ENCODE assay signal across 17 mouse cellular contexts in genomic region chr7:25271651-25272444, GRCm38 (mm10). TPM values are rescaled to one million over a fixed set of nuclear protein-coding genes. Genes with fewer than 3 reads are reported as not detected.
DNase-seq lines count a peak whose midpoint lies in the region; ATAC-seq lines count a peak whose summit lies in the region.
"Had no signal": no experiment of that assay in that cellular context is flagged by ENCODE, and none has a peak within 500 bp of the region (broad histone marks: within the 10 kb centered on the region; RNA-seq: fewer than 3 reads in every experiment).

No protein-coding gene starts in this region.

- no peaks in the 10 kb centered on the region for H3K27me3 ChIP-seq in kidney, embryonic 16.5 days (ENCODE audit: insufficient read depth, low read length)
- H3K27me3 ChIP-seq: CH12.LX; embryonic facial prominence, embryonic 15.5 days; heart, embryonic 15.5 days had no signal

- no peak for ATAC-seq in cerebellum, adult (ENCODE audit: insufficient number of reproducible peaks, low FRiP score, low TSS enrichment)
- ATAC-seq in kidney, embryonic 16.5 days (ENCODE audit: low FRiP score, low TSS enrichment) = no peak

- peak; percentile 25 for DNase-seq in cerebellum, adult 11 months
- DNase-seq in kidney, adult 18-20 months = no peak
- peak; percentile 21 to 66 for DNase-seq in spleen, postnatal 4 days (ENCODE audit: low spot score in 2 of 2)
- no peak for DNase-seq in spleen, adult 12 weeks (ENCODE audit: low spot score)
- DNase-seq in testis, postnatal 10 days (ENCODE audit: low spot score) = peak; percentile 43
- no peak for DNase-seq in urinary bladder, adult 2 months (ENCODE audit: low spot score)
- DNase-seq: kidney, adult 11 months had no signal

- 0 out of 2 replicates have a peak overlapping the region, but pooled peaks have one; percentile 16 for H3K9ac ChIP-seq in kidney, embryonic 16.5 days (replicated peaks; ENCODE audit: low read length)
- H3K9ac ChIP-seq: embryonic facial prominence, embryonic 15.5 days; heart, embryonic 15.5 days; hindbrain, embryonic 14.5 days had no signal

- no peak overlapping the region for H3K27ac ChIP-seq in kidney, embryonic 16.5 days (ENCODE audit: low read length)
- H3K27ac ChIP-seq: embryonic facial prominence, embryonic 15.5 days; heart, embryonic 15.5 days; hindbrain, embryonic 14.5 days; left cerebral cortex, adult 2 months had no signal

- H3K4me3 ChIP-seq in kidney, embryonic 16.5 days (ENCODE audit: low read length) = no peak overlapping the region
- H3K4me3 ChIP-seq: embryonic facial prominence, embryonic 15.5 days; heart, embryonic 15.5 days; left cerebral cortex, adult 2 months; myocyte had no signal

- no peak overlapping the region for H3K4me2 ChIP-seq in kidney, embryonic 16.5 days (replicated peaks; ENCODE audit: low read depth, low read length)
- H3K4me2 ChIP-seq: embryonic facial prominence, embryonic 15.5 days; heart, embryonic 15.5 days; hindbrain, embryonic 14.5 days had no signal

- 89% methylated on average over 30 of the region's 30 CpGs for WGBS in kidney, embryonic 16.5 days

- peaks cover 27% of the 10 kb centered on the region for H3K36me3 ChIP-seq in kidney, embryonic 16.5 days (ENCODE audit: insufficient read depth, low read length)

- H3K4me1 ChIP-seq in kidney, embryonic 16.5 days (ENCODE audit: insufficient read depth, low read length) = peaks cover 45% of the 10 kb centered on the region

- no peaks in the 10 kb centered on the region for H3K9me3 ChIP-seq in kidney, embryonic 16.5 days (ENCODE audit: low read length)
- H3K9me3 ChIP-seq: embryonic facial prominence, embryonic 15.5 days; heart, embryonic 15.5 days had no signal

RNA-seq across cellular contexts. Expression of gene Cic, which starts 4.3 kb away (rescaled TPM):
- 28.9 and 30.8 TPM in 2 replicates for polyA plus RNA-seq in kidney, embryonic 16.5 days (2015; fragmentation: Nextera tagmentation; extraction: Ambion mirVana)
- 30.8 and 58.8 TPM in 2 replicates for polyA plus RNA-seq in urinary bladder, adult 2 months (2012; rRNA removed)

RNA-seq across cellular contexts. Expression of gene Erf, which starts 21.3 kb away (rescaled TPM):
- 12.5 and 15.2 TPM in 2 replicates for polyA plus RNA-seq in kidney, embryonic 16.5 days (2015; fragmentation: Nextera tagmentation; extraction: Ambion mirVana)
- 23.6 and 26.8 TPM in 2 replicates for polyA plus RNA-seq in urinary bladder, adult 2 months (2012; rRNA removed)

RNA-seq across cellular contexts. Expression of gene Pafah1b3, which starts 25.9 kb away (rescaled TPM):
- 197 and 199 TPM in 2 replicates for polyA plus RNA-seq in kidney, embryonic 16.5 days (2015; fragmentation: Nextera tagmentation; extraction: Ambion mirVana)
- 40.1 and 48.5 TPM in 2 replicates for polyA plus RNA-seq in urinary bladder, adult 2 months (2012; rRNA removed)

RNA-seq across cellular contexts. Expression of gene Prr19, which starts 29.4 kb away (rescaled TPM):
- 0.84 and 0.98 TPM in 2 replicates for polyA plus RNA-seq in kidney, embryonic 16.5 days (2015; fragmentation: Nextera tagmentation; extraction: Ambion mirVana)
- polyA plus RNA-seq in urinary bladder, adult 2 months (2012; rRNA removed) = 0.06 TPM in 1 of 2 replicates, not detected in the other
- polyA plus RNA-seq: adrenal gland, adult 2 months; liver, adult 2 months; myocyte had no signal

RNA-seq across cellular contexts. Expression of gene Tmem145, which starts 34.1 kb away (rescaled TPM):
- polyA plus RNA-seq in kidney, embryonic 16.5 days (2015; fragmentation: Nextera tagmentation; extraction: Ambion mirVana) = 0.10 and 0.67 TPM in 2 replicates
- polyA plus RNA-seq in urinary bladder, adult 2 months (2012; rRNA removed) = 0.06 and 0.11 TPM in 2 replicates
- polyA plus RNA-seq: liver, adult 2 months had no signal

Comparison
In these comparisons a context has a peak if more than half of its experiments do, and no peak if none do; other contexts are left out.
1. DNase-seq: peak in cerebellum, adult 11 months (single experiment), spleen, postnatal 4 days (2 of 2) and testis, postnatal 10 days (single experiment); none in kidney, adult 18-20 months (single experiment), spleen, adult 12 weeks (single experiment) and urinary bladder, adult 2 months (single experiment).